Mouse (Mus musculus) heart, postnatal 0 days (tissue): Measurements from ENCODE around the gene Ttc21a.

Experiments
- CTCF ChIP-seq: IDR thresholded peaks from 2 replicates; pipeline ENCODE4 v1.5.1; 2016; ENCODE audit warnings: antibody characterized with exemption, control low read depth, low read depth
- EP300 ChIP-seq: IDR thresholded peaks from 2 replicates; pipeline ENCODE4 v1.6.1; 2016; ENCODE audit warnings: antibody characterized with exemption, low read depth

DNA sequence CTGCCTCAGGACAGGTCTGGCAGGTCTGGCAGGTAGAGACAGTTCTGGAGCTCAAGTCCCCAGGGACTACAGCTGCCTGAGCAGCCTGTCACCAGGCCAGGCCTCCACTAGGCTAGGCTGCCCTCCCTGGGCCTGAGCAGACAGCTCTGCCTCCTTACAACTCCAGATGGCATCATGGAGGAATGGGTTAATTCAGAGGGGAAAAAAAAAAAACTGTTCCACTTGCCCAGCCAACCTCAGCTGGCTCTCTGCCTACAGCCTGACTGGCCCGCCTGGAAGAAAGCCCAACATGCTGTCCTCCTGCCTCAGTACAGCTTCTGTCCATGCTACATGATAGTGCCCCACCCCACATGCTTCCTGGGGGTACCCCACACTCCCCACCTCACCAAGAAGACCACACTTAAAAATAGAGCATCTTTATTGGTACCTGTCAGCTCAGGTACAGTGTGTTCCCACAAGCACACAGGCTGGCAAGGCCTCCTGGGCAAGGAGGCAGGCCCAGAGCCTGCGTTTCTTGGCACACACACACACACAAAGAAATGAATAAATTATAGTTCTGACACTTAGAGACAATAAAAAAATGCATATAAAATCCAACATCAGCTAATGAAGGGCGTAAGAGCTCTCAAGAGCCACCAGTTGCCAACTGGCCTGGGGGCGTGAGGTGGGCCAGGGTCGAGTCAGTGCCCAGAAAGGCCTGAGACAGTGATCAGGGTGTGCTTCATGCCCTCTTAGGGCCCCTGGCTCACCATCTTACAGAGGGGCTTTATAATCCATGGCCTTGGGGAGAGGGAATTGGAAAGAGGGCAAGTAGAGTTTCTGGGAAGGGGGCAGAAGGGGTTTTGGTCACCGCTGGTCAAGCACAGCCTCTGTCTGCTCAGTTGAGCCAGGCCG, 33.6 kb downstream of the Ttc21a start:
- TF ChIP-seq CTCF, result no peak
- no peak for TF ChIP-seq EP300
